Mouse (Mus musculus): ENCODE results near the gene Ube2e1.
A peak's percentile ranks its signal among the peaks of the same experiment; 100 is the strongest.
"Not testable (repeated sequence)": the region's sequence is repeated elsewhere in the genome, so short reads cannot be mapped to it uniquely, and the experiment has no call there.

Gene Ube2e1

GRCm38 (mm10) chr14:18240132-18240531 is 91.5 kb downstream of the Ube2e1 start:
- no peak for DNase-seq

- DNase-seq: peak; percentile 100
Measured at GRCm38 (mm10) chr14:18238750-18239731, 92.6 kb downstream of the Ube2e1 start, which contains the start of gene Nr1d2. Nr1d2 (minus strand) TSS chr14:18239127.

GRCm38 (mm10) chr14:18238131-18238749 is 93.4 kb downstream of the Ube2e1 start:
- DNase-seq: peak; percentile 100

- DNase-seq: no peak
Measured at GRCm38 (mm10) chr14:18237381-18237780, 94.3 kb downstream of the Ube2e1 start.

- DNase-seq: not testable (repeated sequence)
Measured at GRCm38 (mm10) chr14:18236496-18237235, 95.0 kb downstream of the Ube2e1 start.

GRCm38 (mm10) chr14:18233981-18234960 is 97.4 kb downstream of the Ube2e1 start:
- DNase-seq: no peak

- DNase-seq: no peak
Measured at GRCm38 (mm10) chr14:18233076-18233475, 98.6 kb downstream of the Ube2e1 start.
